Mouse (Mus musculus) forebrain, embryonic 13.5 days (tissue): ENCODE measurements around the gene Akr1a1. TPM values are rescaled to one million over a fixed set of nuclear protein-coding genes. Genes with fewer than 3 reads are reported as not detected.

ENCODE experiments used
- ATAC-seq: fragments of 200-750 bp; cut with Nextera tagmentation; 2 replicates; pipeline ENCODE4 v1.8.0; 2017
- H3K27ac ChIP-seq: fragments of 300-500 bp; sonication (generic); 2 replicates; pipeline ENCODE4 v1.5.1; 2015; ENCODE audit warnings: inconsistent platforms, mild to moderate bottlenecking, moderate library complexity
- H3K27me3 ChIP-seq: fragments of 300-500 bp; sonication (generic); 2 replicates; pipeline ENCODE4 v1.6.1; 2015; ENCODE audit warnings: mild to moderate bottlenecking, inconsistent platforms
- H3K36me3 ChIP-seq: fragments of 300-500 bp; sonication (generic); 2 replicates; pipeline ENCODE4 v1.6.1; 2015; ENCODE audit warnings: mild to moderate bottlenecking, inconsistent platforms; ENCODE audit not compliant: poor library complexity, severe bottlenecking
- H3K4me1 ChIP-seq: fragments of 300-500 bp; sonication (generic); 2 replicates; pipeline ENCODE4 v1.6.1; 2015; ENCODE audit warnings: inconsistent platforms
- H3K4me2 ChIP-seq: fragments of 300-500 bp; sonication (generic); 2 replicates; pipeline ENCODE4 v1.6.1; 2015; ENCODE audit warnings: inconsistent platforms, mild to moderate bottlenecking, moderate library complexity
- H3K4me3 ChIP-seq: fragments of 300-500 bp; sonication (generic); 2 replicates; pipeline ENCODE4 v1.5.1; 2015; ENCODE audit warnings: mild to moderate bottlenecking, inconsistent platforms
- H3K9ac ChIP-seq: fragments of 300-500 bp; sonication (generic); 2 replicates; pipeline ENCODE4 v1.6.1; 2015; ENCODE audit warnings: mild to moderate bottlenecking, inconsistent platforms
- H3K9me3 ChIP-seq: fragments of 300-500 bp; sonication (generic); replicated peaks from 2 replicates; pipeline ENCODE4 v1.6.1; 2016; ENCODE audit warnings: inconsistent platforms
- WGBS: fragments of 180-500 bp; shearing (Covaris S2); methylation state at CpG from one replicate; pipeline ENCODE4 v1.1.7; 2015; 5-methylcytosine and 5-hydroxymethylcytosine counted together
- polyA plus RNA-seq: library from polyadenylated mRNA; unstranded; fragments of >200 nt; fragmentation: Nextera tagmentation; extraction: Ambion mirVana; gene quantifications from 2 replicates; pipeline ENCODE4 v1.2.1, GENCODE M21; 2015

Gene Akr1a1
- polyA plus RNA-seq, 1 experiment from 2014 or later = 657 TPM

DNA sequence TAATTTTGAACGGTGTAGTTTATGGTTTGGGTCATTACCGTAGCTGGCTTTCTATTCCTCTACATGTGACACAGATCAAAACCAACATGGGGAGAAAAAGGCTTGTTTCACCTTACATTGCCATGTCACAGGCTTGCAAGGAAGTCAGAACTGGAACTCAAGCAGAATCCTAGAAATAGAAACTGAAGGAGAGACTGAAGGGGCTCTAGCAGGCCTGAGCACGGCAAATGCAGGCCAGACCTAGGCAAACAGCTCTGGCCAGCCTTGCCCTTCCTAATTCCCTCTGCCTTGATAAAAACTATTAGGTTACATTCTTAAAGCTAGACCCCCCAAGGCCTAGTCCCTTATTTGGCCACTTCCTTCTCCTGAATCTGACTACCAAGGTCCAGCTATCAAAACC lies 4.2 kb upstream of the Akr1a1 start:
- no peak overlapping the region for H3K4me3 ChIP-seq
- no peaks in the 10 kb centered on the region for H3K27me3 ChIP-seq
- ATAC-seq = no peak
- H3K9me3 ChIP-seq = no peaks in the 10 kb centered on the region
- H3K9ac ChIP-seq = no peak overlapping the region
- 78% methylated on average over 3 of the region's 3 CpGs for WGBS
- no peaks in the 10 kb centered on the region for H3K36me3 ChIP-seq
- no peak overlapping the region for H3K4me2 ChIP-seq
- H3K4me1 ChIP-seq = 0 out of 2 replicates have a peak, but pooled peaks cover 5% of the 10 kb centered on the region
- no peak overlapping the region for H3K27ac ChIP-seq

DNA sequence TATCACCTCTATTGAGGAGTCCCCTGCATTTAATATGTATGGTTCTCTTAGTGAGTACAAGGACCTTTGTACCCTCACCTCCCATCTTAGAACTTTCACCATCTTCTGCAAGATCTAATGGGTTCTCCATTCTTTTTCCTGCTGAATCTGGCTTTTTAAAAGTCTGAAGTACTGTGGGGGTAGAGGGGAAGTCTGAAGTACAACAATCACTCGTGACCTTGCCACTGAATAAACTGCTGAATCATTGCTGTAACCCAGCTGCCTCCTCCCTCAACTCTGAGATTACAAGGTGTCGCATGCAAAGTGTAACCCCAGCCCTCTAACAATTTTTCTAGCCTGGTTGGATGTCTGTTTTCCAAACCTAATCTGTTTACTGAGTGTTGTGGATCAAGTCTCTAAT lies 3.6 kb upstream of the Akr1a1 start:
- H3K4me1 ChIP-seq = peaks cover 10% of the 10 kb centered on the region
- no peaks in the 10 kb centered on the region for H3K36me3 ChIP-seq
- no peak overlapping the region for H3K4me2 ChIP-seq
- H3K9ac ChIP-seq = no peak overlapping the region
- no peak for ATAC-seq
- WGBS = 75% methylated on average over 2 of the region's 2 CpGs
- no peaks in the 10 kb centered on the region for H3K27me3 ChIP-seq
- no peaks in the 10 kb centered on the region for H3K9me3 ChIP-seq
- no peak overlapping the region for H3K27ac ChIP-seq
- H3K4me3 ChIP-seq = no peak overlapping the region

DNA sequence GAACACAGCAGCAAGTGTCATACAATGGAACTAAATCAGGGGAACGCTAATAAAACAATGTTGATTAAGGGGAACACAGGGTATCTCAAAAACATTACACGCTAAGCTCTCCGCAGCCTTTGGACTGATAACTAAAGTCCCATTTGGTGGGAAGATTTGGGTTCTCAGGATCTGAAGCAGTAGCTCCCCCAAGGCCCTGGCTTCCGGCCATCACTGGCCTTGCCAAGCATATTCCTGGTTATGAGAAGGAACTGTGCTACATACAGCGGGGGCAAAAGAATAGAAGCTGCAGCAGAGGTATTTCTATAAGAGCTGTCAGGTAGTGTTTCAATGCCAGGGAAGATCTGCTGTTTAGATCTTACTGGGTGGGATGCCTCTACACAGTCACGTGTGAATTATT lies 1.7 kb upstream of the Akr1a1 start:
- no peak for ATAC-seq

DNA sequence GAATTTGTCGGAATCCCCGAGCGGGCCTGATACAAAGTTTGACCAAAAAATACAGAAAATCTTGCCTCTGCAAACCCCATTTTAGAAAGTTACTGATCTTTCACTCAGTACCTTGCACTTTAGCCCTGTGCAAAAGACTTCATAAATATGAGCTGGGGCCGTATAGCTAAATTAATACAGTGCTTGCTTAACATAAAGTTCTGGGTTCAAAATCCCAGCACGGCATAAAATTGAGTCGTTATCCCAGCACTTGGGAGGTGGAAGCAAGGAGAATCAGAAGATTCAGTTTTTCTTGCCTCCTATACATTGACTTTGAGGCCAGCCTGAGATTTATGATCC lies 286 bp upstream of the Akr1a1 start:
- peak overlapping the region; percentile 97 for H3K4me3 ChIP-seq
- H3K36me3 ChIP-seq = peaks cover 19% of the 10 kb centered on the region
- H3K27ac ChIP-seq = peak overlapping the region; percentile 74; the same call in 1 of the 2 replicates
- H3K9ac ChIP-seq = peak overlapping the region; percentile 60; the same call in 1 of the 2 replicates
- peak overlapping the region; percentile 86 for H3K4me2 ChIP-seq
- H3K4me1 ChIP-seq = peaks cover 41% of the 10 kb centered on the region
- no peaks in the 10 kb centered on the region for H3K27me3 ChIP-seq
- no peak for ATAC-seq
- 13% methylated on average over 6 of the region's 6 CpGs for WGBS
- no peaks in the 10 kb centered on the region for H3K9me3 ChIP-seq

More for the DNA sequence above, 1.7 kb upstream of the Akr1a1 start:
- WGBS = 89% methylated on average over 6 of the region's 6 CpGs
- no peaks in the 10 kb centered on the region for H3K27me3 ChIP-seq
- H3K27ac ChIP-seq = no peak overlapping the region
- no peak overlapping the region for H3K4me3 ChIP-seq
- H3K4me2 ChIP-seq = no peak overlapping the region
- H3K36me3 ChIP-seq = 0 out of 2 replicates have a peak, but pooled peaks cover 9% of the 10 kb centered on the region
- H3K9me3 ChIP-seq = no peaks in the 10 kb centered on the region
- no peak overlapping the region for H3K9ac ChIP-seq
- peaks cover 27% of the 10 kb centered on the region for H3K4me1 ChIP-seq

DNA sequence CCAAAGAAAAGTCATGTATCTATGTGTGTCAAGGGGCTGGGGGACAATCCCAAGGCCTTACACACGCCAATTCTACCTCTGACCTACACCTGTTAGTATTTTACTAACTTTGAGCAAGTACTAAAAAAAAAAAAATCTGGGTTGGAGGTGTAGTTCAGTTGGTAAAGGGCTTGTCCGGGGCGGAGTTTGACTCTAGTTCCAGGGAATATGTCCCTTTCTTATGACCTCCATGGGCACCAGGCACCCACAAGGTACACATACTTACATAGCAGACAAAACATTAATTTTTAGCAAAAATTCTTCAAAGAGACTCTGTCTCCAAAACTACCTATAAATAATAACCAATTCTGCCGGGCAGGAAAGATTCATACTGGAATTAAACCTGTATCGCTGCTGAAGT lies 1.1 kb downstream of the Akr1a1 start:
- Histone ChIP-seq H3K27me3 (no peaks in the 10 kb centered on the region), H3K36me3 (peaks cover 25% of the 10 kb centered on the region), H3K4me1 (peaks cover 43% of the 10 kb centered on the region), H3K4me2 (peak overlapping the region; percentile 86), H3K4me3 (peak overlapping the region; percentile 97), H3K27ac (0 out of 2 replicates have a peak overlapping the region, but pooled peaks have one; percentile 74), H3K9ac (peak overlapping the region; percentile 95), H3K9me3 (no peaks in the 10 kb centered on the region)
- no peak for ATAC-seq
- 52% methylated on average over 5 of the region's 5 CpGs for WGBS

DNA sequence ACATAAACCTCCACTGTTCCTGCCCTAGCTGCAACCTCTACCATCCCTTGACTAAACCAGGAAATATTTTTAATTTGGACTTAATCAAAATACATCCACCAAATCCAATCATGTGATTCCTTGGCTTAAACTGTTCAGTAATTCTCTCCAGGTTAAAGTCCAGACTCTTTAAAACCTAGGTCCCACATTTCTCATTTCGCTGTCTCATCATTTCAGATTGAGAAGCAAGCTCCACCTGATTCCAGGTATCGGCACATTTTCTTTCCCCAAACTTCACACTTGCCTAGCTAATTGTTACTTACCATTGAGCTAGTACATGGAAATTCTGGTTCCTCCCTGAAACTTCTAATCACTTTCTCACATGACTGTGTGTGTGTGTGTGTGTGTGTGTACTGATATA lies 2.1 kb downstream of the Akr1a1 start:
- H3K27ac ChIP-seq = no peak overlapping the region
- H3K27me3 ChIP-seq = no peaks in the 10 kb centered on the region
- no peak overlapping the region for H3K9ac ChIP-seq
- peak overlapping the region; percentile 97; the same call in 1 of the 2 replicates for H3K4me3 ChIP-seq
- no peaks in the 10 kb centered on the region for H3K9me3 ChIP-seq
- H3K4me1 ChIP-seq = peaks cover 43% of the 10 kb centered on the region
- H3K4me2 ChIP-seq = peak overlapping the region; percentile 86
- H3K36me3 ChIP-seq = peaks cover 33% of the 10 kb centered on the region
- 93% methylated on average over 2 of the region's 2 CpGs for WGBS
- ATAC-seq = no peak

DNA sequence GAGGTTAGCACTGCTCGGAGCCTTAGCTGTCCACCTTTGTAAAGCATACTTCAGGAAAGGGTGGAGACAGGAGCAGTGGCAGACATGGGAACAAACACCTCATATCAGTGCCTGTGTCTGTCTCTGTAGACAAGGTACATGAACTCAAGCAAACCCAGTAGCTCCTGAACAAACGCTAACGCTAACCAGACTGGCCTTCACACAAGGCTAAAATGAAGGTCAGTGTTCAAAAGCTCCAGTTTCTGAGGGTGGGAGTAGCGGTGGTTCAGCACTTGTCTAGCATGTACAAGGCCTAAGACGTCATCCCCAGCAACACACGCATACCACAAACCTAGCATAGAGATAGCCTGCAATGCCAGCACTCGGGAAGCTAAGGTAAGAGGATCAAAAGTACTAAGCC lies 5.9 kb downstream of the Akr1a1 start:
- H3K27me3 ChIP-seq = no peaks in the 10 kb centered on the region
- H3K4me1 ChIP-seq = peaks cover 38% of the 10 kb centered on the region
- no peak for ATAC-seq
- WGBS = 93% methylated on average over 7 of the region's 7 CpGs
- no peak overlapping the region for H3K9ac ChIP-seq
- H3K4me2 ChIP-seq = no peak overlapping the region
- no peak overlapping the region for H3K27ac ChIP-seq
- no peaks in the 10 kb centered on the region for H3K9me3 ChIP-seq
- H3K4me3 ChIP-seq = no peak overlapping the region
- peaks cover 68% of the 10 kb centered on the region for H3K36me3 ChIP-seq

DNA sequence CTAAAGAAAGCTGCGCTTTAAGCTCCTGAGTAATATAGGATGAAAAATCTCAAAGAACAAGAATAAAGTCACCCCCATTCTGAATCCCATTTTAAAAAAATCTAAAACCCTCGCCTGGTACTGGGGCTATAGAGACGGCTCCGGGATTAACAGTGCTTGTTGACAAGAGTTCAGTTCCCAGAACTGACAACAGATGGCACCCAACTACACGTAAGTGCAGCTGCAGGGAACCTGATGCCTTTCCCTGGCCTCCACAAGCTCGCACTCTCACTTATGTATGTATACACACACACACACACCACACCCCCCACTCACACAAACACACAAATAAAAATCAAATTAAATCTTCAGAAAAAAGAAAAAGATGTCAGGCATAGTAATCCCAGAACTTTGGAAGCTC lies 7.2 kb downstream of the Akr1a1 start:
- Histone ChIP-seq H3K9me3 (no peaks in the 10 kb centered on the region), H3K27ac (no peak overlapping the region), H3K4me2 (no peak overlapping the region), H3K4me1 (peaks cover 26% of the 10 kb centered on the region), H3K9ac (no peak overlapping the region), H3K36me3 (peaks cover 80% of the 10 kb centered on the region), H3K27me3 (no peaks in the 10 kb centered on the region), H3K4me3 (no peak overlapping the region)
- 59% methylated on average over 6 of the region's 6 CpGs for WGBS
- no peak for ATAC-seq

DNA sequence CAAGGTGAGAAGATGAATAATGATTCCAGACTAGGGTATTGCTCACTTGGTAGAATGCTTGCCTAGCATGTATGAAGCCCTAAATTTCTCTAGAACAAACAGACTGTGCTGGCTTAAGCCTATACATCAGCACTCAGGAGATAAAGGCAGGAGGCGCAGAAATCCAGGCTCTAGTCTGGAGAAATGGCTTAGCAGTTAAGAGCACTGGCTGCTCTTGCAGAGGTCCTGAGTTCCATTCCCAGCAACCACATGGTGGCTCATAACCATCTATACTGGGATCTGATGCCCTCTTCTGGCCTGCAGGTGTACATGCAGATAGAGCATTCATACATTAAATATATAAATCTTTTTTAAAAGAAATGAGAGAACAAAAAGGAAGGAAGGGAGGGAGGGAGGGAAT lies 9.4 kb downstream of the Akr1a1 start:
- 97% methylated on average over 1 of the region's 1 CpGs for WGBS
- peaks cover 83% of the 10 kb centered on the region for H3K36me3 ChIP-seq
- ATAC-seq = no peak

DNA sequence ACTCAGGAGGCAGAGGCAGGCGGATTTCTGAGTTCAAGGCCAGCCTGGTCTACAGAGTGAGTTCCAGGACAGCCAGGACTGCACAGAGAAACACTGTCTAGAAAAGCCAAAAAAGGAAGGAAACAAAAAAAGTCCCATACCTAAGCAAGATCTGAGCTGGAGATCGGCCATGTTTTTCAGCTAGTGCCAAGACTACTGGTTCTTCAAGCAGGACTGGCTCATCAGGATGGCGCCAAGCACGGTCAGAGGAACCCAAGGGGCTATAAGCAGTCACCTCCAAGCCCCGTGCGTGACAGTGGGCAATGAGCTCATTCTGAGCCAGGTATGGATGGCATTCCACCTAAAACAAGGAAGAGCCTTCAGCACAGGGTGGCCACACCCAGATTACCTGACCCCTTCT lies 12.7 kb downstream of the Akr1a1 start:
- 96% methylated on average over 6 of the region's 6 CpGs for WGBS
- no peak for ATAC-seq
- peaks cover 95% of the 10 kb centered on the region for H3K36me3 ChIP-seq

More for the DNA sequence above, 9.4 kb downstream of the Akr1a1 start:
- no peak overlapping the region for H3K4me2 ChIP-seq
- no peak overlapping the region for H3K27ac ChIP-seq
- no peak overlapping the region for H3K4me3 ChIP-seq
- peaks cover 4% of the 10 kb centered on the region; the same call in 1 of the 2 replicates for H3K4me1 ChIP-seq
- no peaks in the 10 kb centered on the region for H3K9me3 ChIP-seq
- no peak overlapping the region for H3K9ac ChIP-seq
- no peaks in the 10 kb centered on the region for H3K27me3 ChIP-seq

DNA sequence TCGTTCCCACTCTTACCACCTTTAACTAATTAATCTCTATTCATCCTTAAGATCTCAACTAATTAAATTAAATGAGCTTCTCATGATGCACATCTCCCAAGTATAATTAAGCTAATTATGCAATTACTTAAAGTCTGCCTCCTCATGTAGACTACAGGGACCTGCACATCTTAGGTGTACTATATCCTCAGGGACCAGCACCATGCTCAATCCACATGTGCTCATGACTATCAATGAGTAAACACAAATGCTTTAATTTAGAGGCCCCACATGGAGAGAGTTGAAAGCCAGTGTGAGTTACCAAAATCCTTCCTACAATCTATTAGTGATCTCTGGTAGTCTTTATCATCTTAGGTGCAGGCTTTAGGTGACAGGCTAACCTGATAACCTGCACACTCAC lies 16.3 kb downstream of the Akr1a1 start:
- Histone ChIP-seq H3K27ac (no peak overlapping the region), H3K4me1 (no peaks in the 10 kb centered on the region), H3K27me3 (no peaks in the 10 kb centered on the region), H3K9ac (no peak overlapping the region), H3K9me3 (no peaks in the 10 kb centered on the region), H3K4me3 (no peak overlapping the region), H3K4me2 (no peak overlapping the region), H3K36me3 (peaks cover 75% of the 10 kb centered on the region)
- no peak for ATAC-seq
- WGBS = 52% methylated on average over 1 of the region's 1 CpGs

More for the DNA sequence above, 12.7 kb downstream of the Akr1a1 start:
- Histone ChIP-seq H3K4me1 (no peaks in the 10 kb centered on the region), H3K27ac (no peak overlapping the region), H3K4me3 (no peak overlapping the region), H3K9ac (no peak overlapping the region), H3K27me3 (no peaks in the 10 kb centered on the region), H3K4me2 (no peak overlapping the region), H3K9me3 (no peaks in the 10 kb centered on the region)

DNA sequence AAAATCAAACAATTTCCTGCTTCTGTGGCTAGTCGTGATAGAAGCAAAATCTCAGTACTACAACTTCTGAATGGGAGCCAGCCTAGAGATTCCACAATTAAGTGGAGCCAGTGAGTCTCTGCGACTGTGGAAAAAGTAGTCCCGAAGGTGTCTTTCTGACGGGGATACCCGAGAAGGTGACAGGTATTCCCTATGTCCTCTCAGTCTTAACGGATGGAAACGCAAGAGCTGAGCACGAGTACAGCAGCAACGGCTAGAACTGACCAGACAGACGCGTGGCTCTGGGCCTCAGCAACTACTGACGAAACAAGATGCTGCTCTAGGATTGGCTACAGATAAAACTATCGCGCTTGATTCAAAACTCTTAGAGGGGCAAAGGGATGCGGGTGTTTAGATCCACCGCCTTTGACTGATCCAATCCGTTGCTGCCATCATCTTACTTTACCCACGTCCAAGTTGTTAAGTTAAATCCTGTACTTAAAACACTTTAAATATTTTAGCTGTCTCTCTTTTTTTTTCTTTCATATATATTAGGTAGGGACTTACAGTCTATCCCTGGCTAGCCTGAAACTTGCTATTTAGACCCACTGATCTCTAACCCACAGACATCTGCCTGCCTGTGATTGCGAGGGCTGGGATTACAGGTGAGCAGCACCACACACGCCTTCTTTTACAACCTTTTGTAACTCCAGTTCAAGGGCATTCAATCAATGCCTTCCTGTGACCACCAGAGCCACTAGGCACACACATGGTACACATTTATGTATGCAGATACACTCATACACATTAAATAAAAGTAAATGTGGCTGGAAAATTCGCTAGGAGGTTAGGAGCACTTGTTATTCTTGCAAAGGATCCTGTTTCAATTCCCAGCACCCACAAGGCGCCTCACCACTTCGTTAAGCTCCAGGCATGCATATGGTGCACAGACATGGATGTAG lies 23.5 kb downstream of the Akr1a1 start, which contains the start of gene Nasp:
Gene Nasp, minus strand, starts transcription at position 220 of the 941 bp plus-strand sequence.
- Histone ChIP-seq H3K9ac (peak within 1 kb of the TSS; percentile 93), H3K4me3 (peak within 1 kb of the TSS; percentile 99), H3K4me1 (peaks cover 31% of the 10 kb centered on the region), H3K36me3 (peaks cover 10% of the 10 kb centered on the region; the same call in 1 of the 2 replicates), H3K27ac (peak within 1 kb of the TSS; percentile 98), H3K4me2 (peak within 1 kb of the TSS; percentile 74), H3K9me3 (no peaks in the 10 kb centered on the region), H3K27me3 (no peaks in the 10 kb centered on the region)
- WGBS = 7% methylated on average over 23 of the region's 23 CpGs
- ATAC-seq = peak; percentile 87
